Mouse (Mus musculus) frontal cortex, postnatal 25 days (tissue): Measurements from ENCODE around the gene Mbtps1.

Source experiments
- DNase-seq, 2 experiments: peaks; one replicate each; pipeline ENCODE4 v3.0.0; 2022; ENCODE audit warnings: low spot score in 2 of 2

Mbtps1 gene

DNA sequence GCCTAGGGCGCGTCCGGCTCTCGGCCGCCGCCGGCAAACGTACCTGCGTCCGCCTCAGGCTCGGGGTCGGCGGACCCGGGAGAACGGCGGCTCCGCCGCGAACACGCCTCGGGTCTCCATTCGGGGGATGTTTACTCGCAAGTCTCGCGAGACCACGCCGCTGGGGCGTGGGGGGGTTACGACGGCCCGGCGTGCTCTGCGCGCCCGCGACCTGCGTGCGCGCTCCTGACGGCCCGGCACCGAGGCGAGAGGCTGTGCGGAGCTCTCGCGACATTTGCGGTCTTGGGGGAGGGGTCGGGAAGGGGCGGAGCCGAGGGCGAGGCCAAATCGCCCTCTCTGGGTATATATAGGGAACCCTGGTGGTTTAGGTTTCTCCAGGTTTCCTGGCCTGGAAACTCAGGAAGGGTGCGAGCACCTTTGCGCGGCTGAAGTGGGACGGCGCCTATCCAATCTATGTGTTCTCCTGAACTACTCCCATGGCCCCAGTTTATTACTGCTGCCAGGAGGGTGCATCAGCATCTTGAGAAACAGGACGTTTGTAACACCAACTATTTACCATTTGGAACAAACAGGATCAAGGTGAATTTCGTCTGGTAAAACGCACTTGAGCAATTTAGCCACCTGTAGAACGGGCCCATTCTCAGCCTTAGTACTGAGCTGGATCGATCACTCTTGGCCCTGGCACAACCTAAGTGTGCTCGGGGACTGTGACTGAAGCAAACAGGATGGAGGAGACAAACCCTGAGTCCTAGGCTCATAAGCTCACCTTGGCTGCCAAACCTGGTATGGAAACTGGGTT lies at the start of gene Mbtps1:
Gene Mbtps1, minus strand, starts transcription at position 133 of the 799 bp plus-strand sequence.
- peak; percentile 91 to 95 for DNase-seq

DNA sequence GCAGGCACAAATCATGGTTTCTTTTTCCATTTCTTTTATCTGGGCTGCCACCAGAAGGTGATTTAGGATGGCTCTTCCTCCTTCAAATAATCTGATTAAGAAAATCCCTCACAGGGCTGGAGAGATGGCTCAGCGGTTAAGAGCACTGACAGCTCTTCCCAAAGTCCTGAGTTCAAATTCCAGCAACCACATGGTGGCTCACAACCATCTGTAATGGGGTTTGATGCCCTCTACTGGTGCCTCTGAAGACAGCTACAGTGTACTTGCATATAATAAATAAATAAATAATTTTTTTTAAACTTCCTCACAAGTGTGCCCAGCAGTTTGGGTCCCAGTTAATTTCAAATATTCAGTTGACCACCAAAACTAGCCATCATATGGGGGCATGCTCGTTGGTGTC lies 47.7 kb upstream of the Mbtps1 start:
- no peak for DNase-seq

DNA sequence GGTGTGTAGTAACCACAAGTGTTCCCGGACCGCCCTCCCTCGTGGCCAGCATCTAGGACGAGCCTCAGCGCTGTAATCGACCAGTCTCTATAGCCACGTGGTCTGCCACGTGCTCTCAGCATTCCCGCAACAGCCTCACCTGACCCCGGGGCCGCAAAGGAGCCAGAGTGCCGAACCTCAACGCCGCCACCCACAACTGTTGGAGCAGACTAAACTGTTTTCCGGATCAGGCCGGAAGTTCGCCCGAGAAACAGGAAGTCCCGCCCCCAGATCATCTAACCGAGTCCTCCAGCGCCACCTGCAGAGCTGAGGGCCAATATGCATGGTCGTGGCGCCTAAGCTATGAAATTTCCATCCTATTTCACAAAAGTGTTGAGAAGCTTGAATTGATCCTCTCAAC lies 46.5 kb upstream of the Mbtps1 start, which contains the start of gene Taf1c:
Gene Taf1c, minus strand, starts transcription at position 227 of the 400 bp plus-strand sequence.
- peak; percentile 80 to 87 for DNase-seq

DNA sequence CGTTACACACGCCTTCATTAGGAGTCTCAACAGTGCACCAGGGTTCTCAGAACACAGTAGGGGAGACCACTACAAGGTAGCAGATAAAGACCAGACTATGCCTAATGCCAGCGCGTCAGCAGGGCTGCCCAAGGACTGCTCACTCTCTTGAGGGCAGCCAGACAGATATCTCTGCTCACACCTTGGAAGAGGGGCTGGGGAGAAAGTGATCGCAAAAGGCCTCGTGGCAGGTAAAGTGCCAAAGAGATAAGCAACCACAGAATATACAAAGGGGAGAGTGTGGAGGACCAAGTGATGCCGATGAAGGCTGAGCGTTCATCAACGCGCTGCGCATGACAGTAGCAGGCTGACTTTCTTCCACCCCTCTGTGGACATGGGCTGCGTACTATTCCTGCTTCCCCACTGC lies 45.9 kb upstream of the Mbtps1 start:
- no peak for DNase-seq

DNA sequence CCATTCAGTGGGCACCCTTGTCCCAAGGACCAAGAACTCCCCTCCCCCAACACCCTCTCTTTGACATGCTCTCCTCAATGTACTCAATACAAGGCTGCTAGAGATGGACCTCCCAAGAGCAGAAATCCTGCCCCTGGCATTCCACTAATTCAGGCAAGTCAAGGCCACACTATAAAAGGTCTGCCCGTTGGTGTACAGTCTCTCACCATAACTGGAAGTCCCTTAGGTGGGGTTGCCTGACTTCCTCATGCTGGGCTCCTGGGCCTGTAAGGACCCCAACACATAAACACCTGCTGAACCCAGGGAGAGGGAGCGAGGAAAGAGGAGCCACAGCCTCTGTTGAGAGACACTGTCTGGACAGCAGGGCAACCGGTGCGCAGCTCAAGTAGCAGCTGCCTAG lies 45.2 kb upstream of the Mbtps1 start:
- DNase-seq: no peak

DNA sequence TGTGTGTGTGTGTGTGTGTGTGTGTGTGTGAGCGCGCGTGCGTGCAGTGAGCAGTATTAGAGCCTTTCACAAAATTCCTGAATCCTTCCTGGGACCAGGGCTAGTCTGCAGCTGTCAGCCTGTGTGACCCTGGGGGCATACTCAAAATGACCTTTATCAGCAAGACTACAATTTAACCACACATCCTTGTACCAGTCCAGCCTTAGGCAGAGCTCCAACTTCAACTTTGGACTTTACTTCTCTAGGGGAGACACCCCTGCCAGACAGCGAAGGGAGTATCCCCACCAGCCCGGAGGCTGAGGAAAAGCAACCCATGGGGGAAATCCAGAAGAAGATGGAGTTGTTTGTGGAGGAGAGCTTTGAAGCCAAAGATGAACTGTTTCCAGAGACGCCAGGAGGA lies 32.9 kb upstream of the Mbtps1 start:
- DNase-seq: no peak

DNA sequence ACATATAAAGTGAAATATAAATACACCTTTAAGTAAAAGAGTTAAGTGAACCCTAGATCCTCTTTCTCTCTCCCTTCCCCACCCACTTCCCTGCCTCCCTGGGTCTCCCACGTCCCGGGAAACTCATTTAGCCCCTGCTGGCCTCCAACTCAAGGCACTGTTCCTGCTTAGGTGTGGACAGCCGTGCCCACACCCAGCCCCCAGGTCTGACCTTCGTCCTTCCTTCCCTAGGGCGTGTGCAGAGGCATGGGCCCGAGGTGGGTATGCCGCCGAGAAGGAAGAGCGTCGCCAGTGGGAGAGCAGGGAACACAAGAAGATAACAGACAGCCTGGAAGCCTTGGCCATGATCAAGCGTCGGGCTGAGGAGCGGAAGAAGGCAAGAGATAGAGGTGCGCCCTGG lies 31.8 kb upstream of the Mbtps1 start:
- DNase-seq: no peak

DNA sequence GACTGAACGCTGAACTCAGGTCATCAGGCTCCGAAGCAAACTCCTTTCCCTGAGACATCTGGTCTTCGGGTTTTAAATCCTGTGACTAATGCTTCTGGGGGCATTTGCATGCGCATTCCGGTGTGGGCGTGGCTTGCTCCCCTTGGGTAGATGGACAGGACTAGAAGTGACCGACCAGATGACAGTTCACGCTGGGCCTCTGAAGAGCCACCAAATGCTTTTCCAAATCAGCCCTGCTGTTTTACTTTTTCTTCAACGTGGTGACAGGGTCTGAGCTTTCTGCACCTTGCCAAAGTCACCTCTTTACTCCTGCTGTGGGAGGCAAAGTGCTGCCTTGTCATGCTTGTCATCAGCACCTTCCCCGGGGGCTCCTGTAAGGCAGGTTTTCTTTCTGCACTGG lies 30.3 kb upstream of the Mbtps1 start:
- no peak for DNase-seq

DNA sequence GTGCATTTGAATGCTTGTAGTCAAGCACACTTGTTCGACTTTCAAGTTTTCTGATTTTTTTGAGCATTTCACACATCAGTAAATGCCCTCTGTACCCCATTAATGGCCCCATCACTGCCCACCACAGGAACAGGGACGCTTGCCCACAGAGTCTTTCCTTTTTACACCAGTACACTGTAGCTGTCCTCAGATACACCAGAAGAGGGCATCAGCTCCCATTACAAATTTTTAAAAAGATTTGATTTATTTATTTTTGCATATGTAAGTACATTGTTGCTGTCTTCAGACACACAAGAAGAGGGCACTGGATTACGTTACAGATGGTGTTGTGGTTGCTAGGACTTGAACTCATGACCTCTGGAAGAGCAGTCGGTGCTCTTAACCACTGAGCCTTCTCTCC lies 29.8 kb upstream of the Mbtps1 start:
- no peak for DNase-seq

DNA sequence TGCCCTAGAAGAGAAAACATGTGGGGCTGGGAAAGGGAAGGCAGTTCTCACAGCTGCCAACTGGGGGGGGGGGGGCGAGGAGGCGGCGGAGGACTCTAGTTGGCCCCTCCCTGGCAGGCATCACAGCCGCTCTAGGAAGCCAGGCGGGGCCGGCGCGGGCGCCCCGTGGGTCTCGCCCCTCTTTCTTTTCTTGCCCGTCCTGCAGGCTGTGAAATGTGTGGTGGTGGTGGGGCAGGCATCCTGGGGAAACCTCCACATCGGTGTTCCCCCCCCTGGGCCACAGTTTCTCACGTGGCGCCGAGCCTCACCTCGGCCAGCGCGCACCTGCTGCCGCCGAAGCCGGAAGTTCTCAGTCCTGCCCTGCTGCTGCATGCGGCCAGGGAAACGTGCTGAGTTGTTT lies 27.4 kb upstream of the Mbtps1 start:
- no peak for DNase-seq

DNA sequence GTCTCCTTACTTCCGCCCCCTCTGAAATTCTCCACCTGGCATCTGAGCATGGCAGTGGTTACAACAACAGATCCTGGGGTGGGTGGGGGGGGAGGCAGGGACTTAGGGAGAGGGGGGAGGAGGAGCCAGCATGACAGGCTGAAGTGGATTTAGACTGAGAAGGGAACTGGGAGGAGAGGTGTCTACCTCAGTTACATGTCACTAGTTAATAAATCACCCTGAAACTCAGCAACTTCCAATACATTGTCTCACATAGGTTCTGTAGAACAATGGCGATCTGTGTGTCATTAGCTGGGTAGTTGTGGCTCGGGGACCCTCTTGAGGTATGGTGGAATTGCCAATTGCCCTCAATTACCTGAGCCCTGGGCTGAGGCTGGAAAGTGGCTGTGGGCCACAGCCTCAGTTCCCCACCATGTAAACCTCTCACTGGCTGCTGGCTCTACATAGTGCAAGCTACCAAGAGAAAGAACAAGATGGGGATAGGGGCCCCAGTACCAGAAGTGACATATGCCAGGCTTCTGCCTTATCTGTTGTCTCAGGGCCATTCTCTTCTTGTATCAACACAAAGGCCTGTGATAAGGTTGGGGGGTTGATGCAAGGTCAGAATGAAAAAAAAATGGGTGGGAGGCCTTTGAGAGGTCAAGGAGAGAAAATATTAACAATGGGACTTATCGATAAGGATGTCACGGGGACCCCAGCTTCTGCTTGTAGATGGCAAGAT lies 22.1 kb upstream of the Mbtps1 start:
- DNase-seq: no peak

DNA sequence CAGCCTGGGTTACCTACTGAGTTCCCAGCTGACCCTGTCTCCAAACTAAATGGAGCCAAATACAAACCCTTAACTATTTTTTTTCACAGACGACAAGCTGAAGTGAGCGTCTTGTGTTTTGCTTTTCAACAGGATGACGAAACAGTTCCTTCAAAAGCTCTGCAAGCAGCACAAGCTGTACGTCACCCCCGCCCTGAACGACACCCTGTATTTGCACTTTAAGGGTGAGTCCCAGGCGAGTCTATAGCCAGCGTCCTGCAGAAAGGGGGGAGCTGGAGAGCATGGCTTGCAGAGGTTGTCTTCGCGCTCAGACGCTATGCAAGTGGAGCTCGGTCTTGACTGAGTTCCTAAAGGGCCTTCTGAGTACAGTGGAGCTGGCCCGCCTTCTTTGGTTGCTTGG lies 20.6 kb upstream of the Mbtps1 start:
- no peak for DNase-seq

DNA sequence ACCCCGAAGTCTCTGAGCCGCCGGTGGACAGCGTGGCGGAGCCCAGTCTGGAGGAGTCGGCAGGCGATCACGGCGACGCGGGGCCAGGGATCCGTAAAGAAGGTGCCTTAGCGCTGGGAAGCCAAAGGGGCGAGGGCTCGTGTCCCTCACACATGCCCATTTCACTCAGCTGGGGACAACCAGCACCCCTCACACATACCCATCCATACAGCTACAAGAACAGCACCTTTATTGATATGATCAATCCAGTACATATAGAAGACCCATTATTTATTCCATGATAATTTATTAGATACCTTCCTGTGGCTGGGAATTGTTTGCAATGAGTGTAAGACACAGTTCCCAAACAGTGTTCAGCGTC lies 16.8 kb upstream of the Mbtps1 start:
- no peak for DNase-seq

DNA sequence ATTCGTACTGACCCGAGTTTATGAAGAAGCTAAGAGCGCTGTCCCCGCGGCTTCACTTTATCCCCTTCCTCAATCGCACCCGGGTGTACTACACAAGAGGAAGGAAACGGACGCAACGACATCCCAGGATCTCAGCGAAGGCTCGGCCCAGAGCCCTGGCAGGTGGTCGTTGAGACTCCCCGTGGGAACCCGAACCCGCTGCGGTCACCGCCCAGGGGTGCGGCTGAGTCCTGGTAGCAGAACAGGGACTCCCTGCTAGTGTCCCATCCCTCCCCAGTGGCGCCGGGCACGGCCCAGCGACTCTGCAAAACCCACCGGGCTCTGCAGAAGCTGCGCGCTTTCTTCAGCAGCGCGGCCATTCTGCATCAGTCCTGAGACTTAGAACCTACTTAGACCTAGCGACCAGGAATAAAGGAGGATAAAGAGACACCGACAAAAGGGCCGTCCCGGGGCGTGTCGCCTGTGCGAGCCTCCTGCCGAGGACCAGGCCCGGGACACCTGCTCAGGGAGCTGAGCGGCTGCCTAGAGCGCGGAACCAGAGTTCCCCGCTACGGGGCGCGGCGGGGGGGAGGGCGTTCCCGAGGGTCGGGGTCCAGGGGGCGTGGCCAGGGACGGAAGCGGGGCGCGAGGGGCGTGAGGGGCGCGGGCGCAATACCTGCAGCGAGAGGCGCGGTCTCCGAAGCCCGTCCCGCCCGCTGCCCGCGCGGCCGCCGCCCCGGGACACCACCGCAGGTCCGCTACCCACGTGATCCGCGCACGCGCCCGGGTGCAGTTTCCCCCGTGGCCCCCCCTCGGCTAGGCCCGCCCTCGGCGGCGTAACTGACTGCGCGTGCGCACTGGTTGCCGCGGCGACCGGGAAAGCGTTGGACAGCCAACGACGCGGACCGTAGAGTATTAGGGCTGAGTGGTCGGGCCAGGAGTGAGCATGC lies 16.2 kb upstream of the Mbtps1 start, which contains the start of the genes Hsdl1 and Dnaaf1:
Gene Hsdl1, minus strand, starts transcription at position 747 of the 929 bp plus-strand sequence.
Gene Dnaaf1, plus strand, starts transcription at position 799 of the 929 bp plus-strand sequence.
- DNase-seq: peak; percentile 89 to 94

DNA sequence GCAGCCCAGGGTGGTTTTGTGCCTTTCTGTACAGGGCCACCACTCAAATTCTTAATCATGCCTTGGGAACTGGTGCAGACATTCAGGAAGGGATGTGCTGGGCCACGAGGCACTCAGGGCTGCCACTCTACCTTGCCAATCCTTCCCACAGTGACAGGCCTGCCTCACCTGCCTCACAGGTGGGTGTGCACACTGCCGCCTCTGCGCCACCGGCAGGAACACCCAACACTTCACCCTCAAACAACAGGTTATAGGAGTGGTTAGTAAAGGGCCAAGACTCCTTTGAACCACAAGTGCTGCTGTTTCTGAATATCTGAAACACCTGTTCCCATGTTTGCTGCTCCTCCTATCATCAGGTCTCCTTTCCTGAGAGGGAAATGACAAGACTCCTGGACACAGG lies 13.9 kb upstream of the Mbtps1 start:
- no peak for DNase-seq

DNA sequence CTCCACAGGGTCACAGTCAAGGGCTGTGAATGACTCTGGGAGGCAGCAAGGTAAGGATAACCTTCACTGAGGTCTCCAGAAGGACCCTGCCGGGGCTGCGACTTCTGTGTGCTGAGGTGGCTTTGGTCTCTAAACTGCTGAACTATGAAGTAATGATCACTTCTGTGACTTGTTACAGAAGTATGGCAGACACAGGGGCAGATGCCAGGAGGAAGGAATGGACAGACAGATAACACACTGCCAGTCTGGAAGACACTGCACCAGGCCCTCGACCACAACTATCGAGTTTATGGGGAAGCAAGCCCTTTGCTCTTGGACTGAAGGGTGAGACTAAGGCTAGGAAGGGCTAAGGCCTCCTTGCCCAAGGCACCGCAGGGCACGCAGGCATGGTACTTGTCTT lies 12.6 kb upstream of the Mbtps1 start:
- no peak for DNase-seq

DNA sequence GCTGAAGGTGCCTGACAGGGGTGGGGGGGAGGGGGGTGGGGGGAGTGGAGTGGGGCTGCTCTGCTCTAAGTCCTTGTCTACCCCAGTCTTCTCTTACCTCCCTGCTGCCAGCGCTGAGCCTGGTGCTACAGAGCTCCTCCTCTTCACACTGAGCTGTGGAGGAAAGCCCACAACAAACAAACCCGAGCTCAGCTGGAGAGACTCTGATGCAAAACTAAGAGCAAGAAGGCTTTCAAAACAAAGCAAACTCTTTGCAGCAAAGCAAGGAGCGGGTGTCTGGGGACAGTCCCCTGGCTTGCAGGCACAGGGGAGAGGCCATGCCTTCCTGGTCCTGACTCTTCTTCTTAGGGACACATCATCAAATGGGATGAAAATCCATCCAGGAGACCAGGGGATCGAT lies 11.3 kb upstream of the Mbtps1 start:
- DNase-seq: no peak

DNA sequence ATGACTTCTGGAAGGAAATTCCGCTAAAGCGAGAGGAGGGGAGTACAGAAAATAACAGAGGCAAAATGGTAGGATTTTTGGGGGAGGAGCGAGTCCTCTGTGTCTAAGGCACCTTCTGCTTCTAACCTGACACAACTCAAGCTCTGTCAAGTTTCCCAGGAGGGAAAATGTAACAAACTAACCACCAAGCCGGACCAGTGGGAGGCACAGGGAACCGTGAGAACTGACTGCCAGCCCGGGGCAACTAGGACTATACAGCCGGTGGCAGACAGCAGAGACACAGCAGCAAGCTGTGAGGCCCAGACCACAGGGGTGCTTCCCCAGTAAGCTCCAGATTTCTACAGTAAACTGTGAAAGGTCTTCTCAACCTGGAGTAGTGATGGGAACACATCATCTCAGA lies 10.4 kb upstream of the Mbtps1 start:
- DNase-seq: no peak

DNA sequence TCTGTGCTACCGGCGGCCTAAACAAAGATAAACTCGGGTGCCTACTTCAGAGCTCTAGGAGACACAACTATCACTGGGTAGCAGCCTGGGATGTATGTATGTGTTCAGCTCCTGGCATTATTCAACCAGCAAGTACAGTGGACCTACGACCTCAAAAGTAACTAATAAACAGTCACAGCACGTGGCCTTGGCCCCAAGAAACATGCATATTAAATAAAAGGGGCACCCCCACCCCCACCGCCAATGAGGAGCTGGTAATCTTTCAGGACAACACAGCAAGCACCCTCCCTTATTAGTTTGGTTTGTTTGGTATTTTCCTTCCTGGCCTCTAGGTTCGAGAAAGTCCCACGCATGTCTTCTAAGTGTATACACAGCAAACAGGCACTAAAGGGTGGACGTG lies 9.7 kb upstream of the Mbtps1 start:
- DNase-seq: no peak

DNA sequence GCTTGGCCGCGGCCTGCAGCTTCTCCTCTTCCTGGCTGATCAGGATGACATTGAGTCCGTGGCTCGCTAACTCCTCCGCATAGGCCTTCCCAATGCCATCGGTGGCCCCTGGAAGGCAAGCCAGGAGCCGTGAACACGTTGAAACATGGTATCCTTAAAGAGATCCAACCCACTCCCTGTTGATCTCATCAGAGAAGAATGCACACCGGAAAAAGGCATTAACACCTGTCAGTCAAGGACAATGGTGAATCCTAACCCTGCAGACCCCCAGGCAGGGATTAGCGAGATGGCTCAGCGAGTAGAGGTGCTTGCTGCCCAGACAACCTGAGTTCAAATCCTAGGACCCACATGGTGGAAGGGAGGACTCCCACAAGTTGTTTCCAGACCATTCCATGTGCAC lies 7.8 kb upstream of the Mbtps1 start:
- DNase-seq: no peak

DNA sequence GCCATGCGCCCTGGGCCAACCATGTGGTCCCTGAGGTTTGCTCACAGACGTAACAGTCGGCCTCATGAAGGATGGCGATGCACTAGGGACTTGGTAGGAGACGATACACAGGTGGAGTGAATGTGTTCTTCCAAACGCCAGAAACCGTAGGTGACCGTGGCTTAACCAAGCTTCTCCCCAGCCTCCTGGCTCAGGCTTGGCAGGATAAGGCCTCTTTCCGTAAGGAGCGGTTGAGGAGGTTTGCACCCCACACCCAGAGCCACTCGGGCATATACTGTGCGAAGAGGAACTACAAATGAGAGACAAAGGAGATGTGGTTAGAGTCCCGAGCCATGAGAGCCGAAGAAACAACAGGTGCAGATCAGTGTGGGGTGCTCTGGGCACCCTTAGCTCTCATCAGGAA lies 5.3 kb upstream of the Mbtps1 start:
- DNase-seq: no peak

DNA sequence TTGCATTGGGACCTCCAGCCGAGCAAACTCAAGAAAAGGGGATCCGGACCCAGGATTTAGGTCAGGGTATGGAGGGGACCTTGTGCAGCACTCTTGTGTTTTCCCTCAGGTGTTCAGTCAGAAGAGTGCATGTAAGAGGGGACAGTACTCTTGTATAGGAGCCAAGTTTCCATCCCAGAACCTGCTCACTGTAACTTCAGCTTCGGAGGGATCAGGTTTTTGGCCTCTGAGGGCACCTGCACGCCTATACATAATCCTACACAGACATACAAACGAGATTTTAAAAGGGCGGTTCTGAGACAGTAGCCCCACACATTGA lies 826 bp upstream of the Mbtps1 start:
- no peak for DNase-seq
